Mouse (Mus musculus) C2C12 (cell line): ENCODE data around the gene Gpat2. TPM values are rescaled to one million over a fixed set of nuclear protein-coding genes. Genes with fewer than 3 reads are reported as not detected.

Source experiments
- H3K27me3 ChIP-seq: one replicate; pipeline ENCODE4 v1.6.1; 2011; ENCODE audit not compliant: control insufficient read depth, insufficient read depth, insufficient read length
- H3K36me3 ChIP-seq: one replicate; pipeline ENCODE4 v1.6.1; 2011; ENCODE audit not compliant: control insufficient read depth, insufficient read depth
- H3K4me3 ChIP-seq: one replicate; pipeline ENCODE4 v1.5.1; 2011; ENCODE audit warnings: mild to moderate bottlenecking, control low read depth; ENCODE audit not compliant: poor library complexity, insufficient read depth, severe bottlenecking
- H3K79me2 ChIP-seq: one replicate; pipeline ENCODE4 v1.6.1; 2011; ENCODE audit not compliant: control insufficient read depth, insufficient read depth
- H3K79me3 ChIP-seq: one replicate; pipeline ENCODE4 v1.6.1; 2011; ENCODE audit warnings: low read depth, control low read depth
- H3ac ChIP-seq: one replicate; pipeline ENCODE3; 2011; ENCODE audit warnings: low read depth; ENCODE audit not compliant: control insufficient read depth, insufficient read length
- CEBPB ChIP-seq: IDR thresholded peaks from one replicate; pipeline ENCODE4 v1.6.1; 2011; ENCODE audit warnings: low read depth, mild to moderate bottlenecking, control low read depth, moderate library complexity
- CTCF ChIP-seq: IDR thresholded peaks from one replicate; pipeline ENCODE4 v1.5.1; 2011; ENCODE audit not compliant: control insufficient read depth, insufficient read depth, insufficient read length
- FOSL1 ChIP-seq: IDR thresholded peaks from one replicate; pipeline ENCODE4 v1.8.0; 2011; ENCODE audit warnings: mild to moderate bottlenecking, low read length; ENCODE audit not compliant: poor library complexity, insufficient read depth, severe bottlenecking
- MAX ChIP-seq: IDR thresholded peaks from one replicate; pipeline ENCODE4 v1.6.1; 2011; ENCODE audit warnings: mild to moderate bottlenecking, control low read depth
- MYOD1 ChIP-seq: IDR thresholded peaks from one replicate; pipeline ENCODE4 v1.6.1; 2011; ENCODE audit warnings: low read depth; ENCODE audit not compliant: control insufficient read depth, insufficient read length
- MYOG ChIP-seq: IDR thresholded peaks from one replicate; pipeline ENCODE4 v1.6.1; 2011; ENCODE audit not compliant: control insufficient read depth, insufficient read length; ENCODE audit errors: extremely low read depth
- USF1 ChIP-seq: IDR thresholded peaks from one replicate; pipeline ENCODE4 v1.6.1; 2011; ENCODE audit warnings: low read depth, mild to moderate bottlenecking, control low read depth, moderate library complexity
- polyA plus RNA-seq: library from polyadenylated mRNA; unstranded; fragments of >200 nt; fragmentation: generic; extraction: Trizol; gene quantifications from one replicate; pipeline ENCODE4 v1.2.1, GENCODE M21; 2012; ENCODE audit warnings: missing spikeins

The Gpat2 gene
- polyA plus RNA-seq, 1 experiment: 0.02 TPM

DNA sequence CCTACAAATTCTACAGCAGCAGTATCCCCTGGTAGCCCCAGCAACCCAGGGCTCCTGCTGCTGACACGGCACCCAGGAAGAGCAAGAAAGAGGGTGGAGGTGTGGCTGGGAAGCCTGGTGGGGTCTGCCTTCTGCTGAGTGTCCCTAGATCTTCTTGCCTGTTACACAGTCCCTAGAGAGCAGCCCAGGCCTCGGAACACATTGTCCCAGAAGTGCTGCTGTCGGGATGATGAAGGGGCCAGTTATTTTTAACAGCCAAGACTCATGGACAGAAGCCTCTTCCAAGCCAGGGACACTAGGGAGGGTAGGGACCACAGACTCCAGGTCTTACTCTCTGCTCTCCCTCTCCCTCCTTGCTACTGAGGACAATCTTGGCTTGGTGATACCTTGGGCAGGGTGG is 45.7 kb upstream of the Gpat2 start:
- Histone ChIP-seq H3K36me3 (no peaks in the 10 kb centered on the region), H3K79me3 (no peaks in the 10 kb centered on the region), H3K4me3 (no peak overlapping the region), H3ac (no peak overlapping the region), H3K27me3 (peaks cover 23% of the 10 kb centered on the region), H3K79me2 (no peaks in the 10 kb centered on the region)
- no peak for TF ChIP-seq CTCF
- TF ChIP-seq MAX: no peak
- no peak for TF ChIP-seq USF1
- no peak for TF ChIP-seq CEBPB
- no peak for TF ChIP-seq MYOG
- no peak for TF ChIP-seq FOSL1

DNA sequence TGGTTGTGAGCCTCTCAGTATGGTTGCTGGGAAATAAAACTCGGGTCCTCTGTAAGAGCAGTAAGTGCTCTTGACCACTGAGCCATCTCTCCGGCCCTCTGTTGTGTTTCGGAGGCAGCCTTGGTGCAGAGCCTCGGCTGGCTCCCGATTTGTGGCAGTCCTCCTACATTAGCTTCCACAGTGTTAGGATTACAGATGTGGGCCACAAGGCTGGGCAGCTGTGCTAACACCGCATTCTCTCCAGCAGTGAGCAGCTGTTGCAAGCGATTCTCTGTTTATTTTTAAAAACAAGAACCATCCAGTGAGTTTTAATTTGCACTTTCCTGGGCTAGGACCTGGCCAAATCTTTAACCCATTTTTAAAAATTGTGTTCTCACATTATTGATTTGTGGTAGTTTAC is 41.1 kb upstream of the Gpat2 start:
- Histone ChIP-seq H3K27me3 (peaks cover 35% of the 10 kb centered on the region), H3K4me3 (no peak overlapping the region), H3ac (no peak overlapping the region), H3K79me2 (no peaks in the 10 kb centered on the region), H3K79me3 (no peaks in the 10 kb centered on the region), H3K36me3 (no peaks in the 10 kb centered on the region)
- no peak for TF ChIP-seq USF1
- no peak for TF ChIP-seq FOSL1
- TF ChIP-seq CTCF: no peak
- no peak for TF ChIP-seq CEBPB
- TF ChIP-seq MYOG: no peak
- TF ChIP-seq MAX: no peak
- TF ChIP-seq MYOD1: no peak

DNA sequence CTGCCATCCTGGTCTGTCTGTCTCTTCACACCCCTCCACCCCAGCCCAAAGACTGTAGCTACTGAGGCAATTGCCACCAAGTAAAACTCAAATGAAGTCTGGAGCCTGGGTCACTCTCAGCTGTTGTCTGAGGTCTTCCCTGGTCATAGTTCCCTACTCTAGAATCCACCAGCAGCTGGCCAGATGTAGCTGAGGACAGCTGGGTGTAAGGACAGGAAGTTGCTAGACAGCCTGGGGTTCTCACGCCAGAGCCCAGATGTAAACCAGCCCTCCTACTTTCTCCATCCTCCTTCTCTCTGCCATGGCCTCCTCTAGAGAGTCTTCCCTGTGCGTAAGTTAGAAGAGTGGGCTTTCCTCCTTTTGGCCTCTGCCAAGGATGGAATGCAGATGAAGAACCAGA is 37.5 kb upstream of the Gpat2 start:
- Histone ChIP-seq H3K36me3 (no peaks in the 10 kb centered on the region), H3K4me3 (no peak overlapping the region), H3ac (no peak overlapping the region), H3K79me3 (no peaks in the 10 kb centered on the region), H3K27me3 (peaks cover 30% of the 10 kb centered on the region), H3K79me2 (no peaks in the 10 kb centered on the region)
- TF ChIP-seq USF1: no peak
- TF ChIP-seq FOSL1: no peak
- TF ChIP-seq MYOD1: no peak
- TF ChIP-seq MYOG: no peak
- TF ChIP-seq CEBPB: no peak
- no peak for TF ChIP-seq MAX
- no peak for TF ChIP-seq CTCF

DNA sequence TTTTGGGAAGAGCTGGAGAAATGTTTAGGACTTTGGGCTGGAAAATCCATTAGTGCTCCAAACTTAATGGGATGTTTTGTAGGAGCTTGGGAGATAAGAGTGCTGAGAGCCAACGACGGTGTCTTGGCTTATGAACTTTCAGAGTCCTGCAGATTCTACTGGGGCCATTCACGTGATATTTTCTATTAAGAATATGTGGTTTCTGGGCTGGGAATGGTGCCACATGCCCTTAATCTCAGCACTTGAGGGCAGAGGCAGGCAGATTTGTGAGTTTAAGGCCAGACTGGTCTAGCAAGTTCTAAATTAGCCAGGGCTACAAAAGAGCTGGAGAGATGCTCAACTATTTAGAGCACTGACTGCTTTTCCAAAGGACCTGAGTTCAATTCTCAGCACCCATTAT is 34.6 kb upstream of the Gpat2 start:
- Histone ChIP-seq H3K27me3 (peaks cover 36% of the 10 kb centered on the region), H3K4me3 (no peak overlapping the region), H3K79me3 (no peaks in the 10 kb centered on the region), H3K36me3 (no peaks in the 10 kb centered on the region), H3ac (no peak overlapping the region), H3K79me2 (no peaks in the 10 kb centered on the region)
- TF ChIP-seq CEBPB (no peak), MAX (no peak), USF1 (no peak), FOSL1 (no peak), MYOG (no peak), MYOD1 (no peak), CTCF (no peak)

DNA sequence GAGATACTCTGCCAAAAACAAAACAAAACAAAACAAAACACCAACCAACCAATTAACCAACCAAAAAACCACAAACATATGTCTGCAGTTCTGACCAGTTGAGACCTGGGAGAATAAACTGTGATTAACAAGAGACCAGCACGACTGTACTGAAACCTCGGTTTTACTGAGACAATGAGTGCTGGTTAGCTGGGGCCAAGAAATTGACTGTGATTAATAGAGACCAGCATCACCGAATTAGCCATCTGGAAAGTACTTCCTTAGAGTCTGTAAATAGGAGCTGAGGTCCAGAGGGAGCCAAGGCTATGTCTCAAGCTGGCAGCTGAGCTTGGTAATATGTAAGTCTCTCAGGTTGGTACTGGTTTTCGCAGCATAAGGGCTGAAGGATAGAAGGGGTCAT is 34.2 kb upstream of the Gpat2 start:
- Histone ChIP-seq H3K79me3 (no peaks in the 10 kb centered on the region), H3K27me3 (peaks cover 31% of the 10 kb centered on the region), H3ac (no peak overlapping the region), H3K4me3 (no peak overlapping the region), H3K79me2 (no peaks in the 10 kb centered on the region), H3K36me3 (no peaks in the 10 kb centered on the region)
- no peak for TF ChIP-seq USF1
- TF ChIP-seq CTCF: no peak
- no peak for TF ChIP-seq MYOD1
- TF ChIP-seq MYOG: no peak
- TF ChIP-seq FOSL1: no peak
- no peak for TF ChIP-seq CEBPB
- no peak for TF ChIP-seq MAX

DNA sequence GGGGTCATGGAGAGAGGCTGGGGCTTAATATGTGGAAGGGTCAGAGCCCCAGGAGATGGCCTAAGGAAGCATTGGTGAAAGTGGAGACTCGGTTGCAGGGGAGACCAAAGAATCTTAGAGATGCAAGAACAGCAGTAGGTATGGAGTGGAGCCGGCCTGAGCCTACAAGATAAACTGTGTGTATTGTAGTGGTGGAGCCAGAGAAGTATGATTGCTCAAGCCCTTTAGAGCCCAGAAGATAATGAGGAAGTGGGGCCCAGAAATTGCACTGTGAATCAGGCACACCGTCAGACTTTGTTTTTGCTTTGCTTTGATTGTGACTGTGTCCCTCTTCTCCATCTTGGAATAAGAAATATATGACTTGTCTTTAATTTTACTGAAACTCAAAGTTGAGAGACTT is 33.7 kb upstream of the Gpat2 start:
- no peak overlapping the region for H3K4me3 ChIP-seq
- TF ChIP-seq CEBPB (no peak), MYOG (no peak), CTCF (no peak), USF1 (no peak), FOSL1 (no peak), MYOD1 (no peak)

More for the DNA sequence above, 33.7 kb upstream of the Gpat2 start:
- no peaks in the 10 kb centered on the region for H3K79me3 ChIP-seq
- no peak overlapping the region for H3ac ChIP-seq
- peaks cover 30% of the 10 kb centered on the region for H3K27me3 ChIP-seq
- no peaks in the 10 kb centered on the region for H3K79me2 ChIP-seq
- H3K36me3 ChIP-seq: no peaks in the 10 kb centered on the region
